Comparison of ENCODE assay signal across 18 mouse cellular contexts in genomic region chr6:115730560-115731342, GRCm38 (mm10). TPM values are rescaled to one million over a fixed set of nuclear protein-coding genes. Genes with fewer than 3 reads are reported as not detected.
DNase-seq lines count a peak whose midpoint lies in the region; ATAC-seq and TF ChIP-seq lines count a peak whose summit lies in the region.
"Had no signal": no experiment of that assay in that cellular context is flagged by ENCODE, and none has a peak within 500 bp of the region (broad histone marks: within the 10 kb centered on the region; RNA-seq: fewer than 3 reads in every experiment).

No protein-coding gene starts in this region.

- DNase-seq in lung, postnatal 10 days = peak; percentile 38
- DNase-seq in lung, adult 2 months = no peak
- peak; percentile 81 for DNase-seq in embryonic facial prominence, embryonic 14.5 days (ENCODE audit: low spot score)
- DNase-seq in stomach, postnatal 0 days (ENCODE audit: low spot score) = no peak
- DNase-seq: adrenal gland, postnatal 25 days; cerebellum, postnatal 36 days; kidney, postnatal 36 days had no signal

- H3K4me2 ChIP-seq in hindbrain, embryonic 12.5 days (replicated peaks) = 0 out of 2 replicates have a peak overlapping the region, but pooled peaks have one; percentile 2
- H3K4me2 ChIP-seq in hindbrain, embryonic 13.5 days = no peak overlapping the region
- peak overlapping the region; percentile 40 for H3K4me2 ChIP-seq in embryonic facial prominence, embryonic 14.5 days (ENCODE audit: low read depth, low read length)
- H3K4me2 ChIP-seq in stomach, postnatal 0 days (replicated peaks; ENCODE audit: low read depth) = peak overlapping the region; percentile 20
- H3K4me2 ChIP-seq in intestine, embryonic 16.5 days (ENCODE audit: low read depth, low read length) = no peak overlapping the region
- H3K4me2 ChIP-seq: liver, embryonic 15.5 days; midbrain, embryonic 15.5 days; neural tube, embryonic 12.5 days had no signal

- no peak for TF ChIP-seq POLR2A in lung, adult 2 months (IDR thresholded peaks at IDR 0.05; ENCODE audit: borderline replicate concordance, extremely low read depth, low read depth, low read length)

- no peaks in the 10 kb centered on the region for H3K36me3 ChIP-seq in hindbrain, embryonic 12.5 days
- H3K36me3 ChIP-seq in hindbrain, embryonic 13.5 days = no peaks in the 10 kb centered on the region
- H3K36me3 ChIP-seq in embryonic facial prominence, embryonic 14.5 days (ENCODE audit: control insufficient read depth, insufficient read depth, low read length) = no peaks in the 10 kb centered on the region
- no peaks in the 10 kb centered on the region for H3K36me3 ChIP-seq in stomach, postnatal 0 days (ENCODE audit: control insufficient read depth, insufficient read depth, low read length)
- no peaks in the 10 kb centered on the region for H3K36me3 ChIP-seq in intestine, embryonic 16.5 days (ENCODE audit: control insufficient read depth, insufficient read depth, low read length)
- H3K36me3 ChIP-seq: liver, embryonic 15.5 days; midbrain, embryonic 15.5 days; neural tube, embryonic 12.5 days had no signal

- ATAC-seq in hindbrain, embryonic 12.5 days (ENCODE audit: low FRiP score) = no peak
- ATAC-seq in hindbrain, embryonic 13.5 days (ENCODE audit: low FRiP score) = no peak
- ATAC-seq in embryonic facial prominence, embryonic 14.5 days (ENCODE audit: low read depth) = peak; percentile 67
- ATAC-seq in stomach, postnatal 0 days (ENCODE audit: low FRiP score, low TSS enrichment) = no peak
- no peak for ATAC-seq in intestine, embryonic 16.5 days
- ATAC-seq: hindbrain, postnatal 0 days; midbrain, embryonic 15.5 days had no signal

- no peak for TF ChIP-seq CTCF in lung, adult 2 months (IDR thresholded peaks at IDR 0.05; ENCODE audit: insufficient read depth, low read length)
- no peak for TF ChIP-seq CTCF in stomach, postnatal 0 days (IDR thresholded peaks at IDR 0.05; ENCODE audit: low read depth)

- H3K9me3 ChIP-seq in hindbrain, embryonic 12.5 days (replicated peaks) = no peaks in the 10 kb centered on the region; the same call in 1 of the 2 replicates
- peaks cover 3% of the 10 kb centered on the region; the same call in 1 of the 2 replicates for H3K9me3 ChIP-seq in hindbrain, embryonic 13.5 days
- peaks cover 5% of the 10 kb centered on the region; the same call in 1 of the 2 replicates for H3K9me3 ChIP-seq in embryonic facial prominence, embryonic 14.5 days (ENCODE audit: control insufficient read depth, low read length)
- H3K9me3 ChIP-seq in stomach, postnatal 0 days (ENCODE audit: control insufficient read depth, low read length) = no peaks in the 10 kb centered on the region
- H3K9me3 ChIP-seq in intestine, embryonic 16.5 days (ENCODE audit: control insufficient read depth, low read length) = no peaks in the 10 kb centered on the region
- H3K9me3 ChIP-seq: liver, embryonic 15.5 days; midbrain, embryonic 15.5 days had no signal

- H3K27me3 ChIP-seq in hindbrain, embryonic 12.5 days = no peaks in the 10 kb centered on the region
- no peaks in the 10 kb centered on the region for H3K27me3 ChIP-seq in hindbrain, embryonic 13.5 days
- H3K27me3 ChIP-seq in embryonic facial prominence, embryonic 14.5 days (replicated peaks; ENCODE audit: control insufficient read depth, insufficient read depth, low read length) = no peaks in the 10 kb centered on the region
- no peaks in the 10 kb centered on the region for H3K27me3 ChIP-seq in stomach, postnatal 0 days (ENCODE audit: control insufficient read depth, insufficient read depth, low read length)
- H3K27me3 ChIP-seq in intestine, embryonic 16.5 days (replicated peaks; ENCODE audit: control insufficient read depth, insufficient read depth, low read length) = no peaks in the 10 kb centered on the region
- H3K27me3 ChIP-seq: CH12.LX; liver, embryonic 15.5 days; midbrain, embryonic 15.5 days; neural tube, embryonic 12.5 days had no signal

- no peak overlapping the region for H3K27ac ChIP-seq in hindbrain, embryonic 12.5 days
- no peak overlapping the region for H3K27ac ChIP-seq in hindbrain, embryonic 13.5 days
- H3K27ac ChIP-seq in embryonic facial prominence, embryonic 14.5 days (replicated peaks; ENCODE audit: low read depth, low read length) = peak overlapping the region; percentile 70; the same call in 1 of the 2 replicates
- H3K27ac ChIP-seq in stomach, postnatal 0 days (replicated peaks) = no peak overlapping the region
- H3K27ac ChIP-seq in intestine, embryonic 16.5 days (ENCODE audit: low read length) = no peak overlapping the region
- H3K27ac ChIP-seq: hindbrain, postnatal 0 days; left cerebral cortex, adult 2 months; liver, embryonic 15.5 days; midbrain, embryonic 15.5 days; neural tube, embryonic 12.5 days had no signal

- TF ChIP-seq EP300 in stomach, postnatal 0 days (optimal IDR thresholded peaks at IDR 0.05) = no peak

- no peak overlapping the region for H3K4me3 ChIP-seq in hindbrain, embryonic 12.5 days
- no peak overlapping the region for H3K4me3 ChIP-seq in hindbrain, embryonic 13.5 days
- no peak overlapping the region for H3K4me3 ChIP-seq in lung, adult 2 months (replicated peaks; ENCODE audit: extremely low read depth, low read depth, low read length)
- 0 out of 2 replicates have a peak overlapping the region, but pooled peaks have one; percentile 4 for H3K4me3 ChIP-seq in embryonic facial prominence, embryonic 14.5 days (ENCODE audit: low read depth, low read length)
- H3K4me3 ChIP-seq in stomach, postnatal 0 days (ENCODE audit: low read depth, low read length) = no peak overlapping the region
- H3K4me3 ChIP-seq in intestine, embryonic 16.5 days (ENCODE audit: low read length) = no peak overlapping the region
- H3K4me3 ChIP-seq: erythroblast, embryonic 14.5 days; left cerebral cortex, adult 2 months; liver, embryonic 15.5 days; midbrain, embryonic 15.5 days; neural tube, embryonic 12.5 days had no signal

- 71% methylated on average over 20 of the region's 20 CpGs for WGBS in hindbrain, embryonic 12.5 days
- 77% methylated on average over 20 of the region's 20 CpGs for WGBS in hindbrain, embryonic 13.5 days
- WGBS in lung, adult 2 months = 47% methylated on average over 20 of the region's 20 CpGs
- WGBS in embryonic facial prominence, embryonic 14.5 days = 39% methylated on average over 20 of the region's 20 CpGs
- WGBS in stomach, postnatal 0 days = 46% methylated on average over 20 of the region's 20 CpGs
- 60% methylated on average over 20 of the region's 20 CpGs for WGBS in intestine, embryonic 16.5 days

- no peak overlapping the region for H3K9ac ChIP-seq in hindbrain, embryonic 12.5 days
- no peak overlapping the region for H3K9ac ChIP-seq in hindbrain, embryonic 13.5 days
- H3K9ac ChIP-seq in embryonic facial prominence, embryonic 14.5 days (ENCODE audit: low read depth, low read length) = 0 out of 2 replicates have a peak overlapping the region, but pooled peaks have one; percentile 6
- no peak overlapping the region for H3K9ac ChIP-seq in stomach, postnatal 0 days (ENCODE audit: low read length)
- no peak overlapping the region for H3K9ac ChIP-seq in intestine, embryonic 16.5 days (ENCODE audit: low read depth, low read length)
- H3K9ac ChIP-seq: liver, embryonic 15.5 days; midbrain, embryonic 15.5 days; neural tube, embryonic 12.5 days had no signal

- no peaks in the 10 kb centered on the region for H3K4me1 ChIP-seq in hindbrain, embryonic 12.5 days
- H3K4me1 ChIP-seq in hindbrain, embryonic 13.5 days (replicated peaks) = 0 out of 2 replicates have a peak, but pooled peaks cover 2% of the 10 kb centered on the region
- H3K4me1 ChIP-seq in lung, adult 2 months (ENCODE audit: control insufficient read depth, insufficient read depth, low read length) = no peaks in the 10 kb centered on the region
- peaks cover 7% of the 10 kb centered on the region; the same call in 1 of the 2 replicates for H3K4me1 ChIP-seq in embryonic facial prominence, embryonic 14.5 days (ENCODE audit: control insufficient read depth, insufficient read depth, low read length)
- no peaks in the 10 kb centered on the region for H3K4me1 ChIP-seq in stomach, postnatal 0 days (replicated peaks; ENCODE audit: control insufficient read depth, insufficient read depth)
- peaks cover 4% of the 10 kb centered on the region; the same call in 1 of the 2 replicates for H3K4me1 ChIP-seq in intestine, embryonic 16.5 days (ENCODE audit: control insufficient read depth, insufficient read depth, low read length)
- H3K4me1 ChIP-seq: liver, embryonic 15.5 days; midbrain, embryonic 15.5 days; neural tube, embryonic 12.5 days had no signal

RNA-seq across cellular contexts. Expression of gene Tmem40, which starts 31.5 kb away (rescaled TPM):
- polyA plus RNA-seq in hindbrain, embryonic 12.5 days (2016; fragmentation: Nextera tagmentation; extraction: Ambion mirVana) = 1.1 and 2.0 TPM in 2 replicates
- 1.6 and 1.7 TPM in 2 replicates for polyA plus RNA-seq in hindbrain, embryonic 13.5 days (2015; fragmentation: Nextera tagmentation; extraction: Ambion mirVana)
- polyA plus RNA-seq in lung, adult 2 months (2012; rRNA removed) = 2.2 and 21.5 TPM in 2 replicates
- polyA plus RNA-seq in embryonic facial prominence, embryonic 14.5 days (2014; fragmentation: Nextera tagmentation; extraction: Ambion mirVana) = 7.5 and 7.8 TPM in 2 replicates
- 90.6 and 100.0 TPM in 2 replicates for polyA plus RNA-seq in stomach, postnatal 0 days (2015; fragmentation: Nextera tagmentation; extraction: Ambion mirVana)
- 0.70 and 1.5 TPM in 2 replicates for polyA plus RNA-seq in intestine, embryonic 16.5 days (2015; fragmentation: Nextera tagmentation; extraction: Ambion mirVana)
- polyA plus RNA-seq: small intestine, adult 2 months had no signal

RNA-seq across cellular contexts. Expression of gene Cand2, which starts 43.6 kb away (rescaled TPM):
- 35.6 and 37.3 TPM in 2 replicates for polyA plus RNA-seq in hindbrain, embryonic 12.5 days (2016; fragmentation: Nextera tagmentation; extraction: Ambion mirVana)
- 14.8 and 15.0 TPM in 2 replicates for polyA plus RNA-seq in hindbrain, embryonic 13.5 days (2015; fragmentation: Nextera tagmentation; extraction: Ambion mirVana)
- 5.3 and 8.4 TPM in 2 replicates for polyA plus RNA-seq in lung, adult 2 months (2012; rRNA removed)
- 36.9 and 42.6 TPM in 2 replicates for polyA plus RNA-seq in embryonic facial prominence, embryonic 14.5 days (2014; fragmentation: Nextera tagmentation; extraction: Ambion mirVana)
- 3.2 and 3.5 TPM in 2 replicates for polyA plus RNA-seq in stomach, postnatal 0 days (2015; fragmentation: Nextera tagmentation; extraction: Ambion mirVana)
- 12.6 and 13.3 TPM in 2 replicates for polyA plus RNA-seq in intestine, embryonic 16.5 days (2015; fragmentation: Nextera tagmentation; extraction: Ambion mirVana)

RNA-seq across cellular contexts. Expression of gene Raf1, which starts 54.3 kb away (rescaled TPM):
- polyA plus RNA-seq in hindbrain, embryonic 12.5 days (2016; fragmentation: Nextera tagmentation; extraction: Ambion mirVana) = 159 TPM in 2 replicates
- 147 and 149 TPM in 2 replicates for polyA plus RNA-seq in hindbrain, embryonic 13.5 days (2015; fragmentation: Nextera tagmentation; extraction: Ambion mirVana)
- polyA plus RNA-seq in lung, adult 2 months (2012; rRNA removed) = 98.6 and 131 TPM in 2 replicates
- polyA plus RNA-seq in embryonic facial prominence, embryonic 14.5 days (2014; fragmentation: Nextera tagmentation; extraction: Ambion mirVana) = 98.6 and 112 TPM in 2 replicates
- 67.1 and 70.8 TPM in 2 replicates for polyA plus RNA-seq in stomach, postnatal 0 days (2015; fragmentation: Nextera tagmentation; extraction: Ambion mirVana)
- 71.4 and 75.4 TPM in 2 replicates for polyA plus RNA-seq in intestine, embryonic 16.5 days (2015; fragmentation: Nextera tagmentation; extraction: Ambion mirVana)

Comparison
In these comparisons a context has a peak if more than half of its experiments do, and no peak if none do; other contexts are left out.
1. H3K4me2 ChIP-seq: peak in hindbrain, embryonic 12.5 days (single experiment), embryonic facial prominence, embryonic 14.5 days (single experiment) and stomach, postnatal 0 days (single experiment); none in hindbrain, embryonic 13.5 days (single experiment) and intestine, embryonic 16.5 days (single experiment).
2. DNase-seq: peak in lung, postnatal 10 days (single experiment) and embryonic facial prominence, embryonic 14.5 days (single experiment); none in lung, adult 2 months (single experiment) and stomach, postnatal 0 days (single experiment).